Mouse (Mus musculus) hematopoietic stem cell, adult 5-6 weeks (primary cell): ENCODE data around the gene Tnfrsf11a. TPM values are rescaled to one million over a fixed set of nuclear protein-coding genes. Genes with fewer than 3 reads are reported as not detected.
"Not testable (repeated sequence)": the region's sequence is repeated elsewhere in the genome, so short reads cannot be mapped to it uniquely, and the experiment has no call there.

Source experiments
- ATAC-seq, 2 experiments: fragments of 125-278 bp in 1 of 2; replicated peaks in 1 of 2; 2 replicates each; pipeline ENCODE4 v1.8.0; 2016 to 2017; ENCODE audit warnings: inconsistent platforms in 2 of 2, mild to moderate bottlenecking in 2 of 2, moderate number of reproducible peaks in 2 of 2, low read depth in 1 of 2, moderate TSS enrichment in 1 of 2; ENCODE audit not compliant: low FRiP score in 2 of 2, poor library complexity in 2 of 2, severe bottlenecking in 2 of 2, insufficient read depth in 1 of 2, low TSS enrichment in 1 of 2
- total RNA-seq: library from RNA; stranded (forward); fragments of 172-1452, 232-1000 nt; gene quantifications from 2 replicates; pipeline ENCODE4 v1.2.3, GENCODE M21; 2017

Gene Tnfrsf11a
- 0.81 and 1.2 TPM in 2 replicates for total RNA-seq

DNA sequence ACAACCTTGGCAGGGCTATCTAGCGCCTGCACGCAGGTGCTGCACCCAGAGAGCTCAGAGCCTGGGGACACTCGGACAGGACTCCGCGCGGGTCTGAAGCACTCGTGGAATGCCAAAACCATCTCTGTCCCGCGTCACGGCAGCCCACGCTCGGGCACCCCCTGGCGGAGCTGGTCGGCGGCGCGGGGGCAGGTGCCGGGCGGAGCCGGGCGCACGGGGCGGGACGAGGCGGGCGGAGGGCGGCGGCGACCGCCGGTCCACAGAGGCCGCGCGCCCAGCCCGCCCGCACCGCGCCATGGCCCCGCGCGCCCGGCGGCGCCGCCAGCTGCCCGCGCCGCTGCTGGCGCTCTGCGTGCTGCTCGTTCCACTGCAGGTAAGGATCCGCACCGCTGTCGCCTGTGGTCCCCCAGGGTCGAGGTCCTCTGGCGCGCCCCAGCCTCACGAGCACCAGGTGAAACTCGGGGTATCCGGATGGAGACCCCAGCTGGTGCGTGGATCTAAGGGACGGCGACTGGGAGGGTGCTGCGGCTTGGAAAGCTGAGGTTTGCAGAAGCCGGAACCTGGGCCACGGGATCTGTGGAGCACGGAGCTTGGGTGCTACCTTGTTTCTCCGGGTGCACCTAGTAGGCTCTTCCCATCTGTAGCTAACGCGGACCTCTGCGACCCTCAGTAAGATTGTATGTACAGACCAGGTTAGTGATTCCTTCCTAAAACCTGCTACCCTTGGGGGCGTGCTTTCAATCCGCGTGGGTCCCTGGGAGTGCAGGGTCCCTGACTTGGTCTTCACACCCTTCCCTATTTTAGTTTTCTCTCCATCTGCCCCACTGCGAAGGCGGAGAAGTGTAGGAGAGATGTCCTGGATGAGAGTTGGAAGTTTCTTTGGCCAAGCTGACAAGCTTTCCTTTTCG, at the start of gene Tnfrsf11a:
Gene Tnfrsf11a (plus strand): TSS at position 262 of the 908 bp plus-strand sequence.
- peak; percentile 29 to 59 for ATAC-seq

DNA sequence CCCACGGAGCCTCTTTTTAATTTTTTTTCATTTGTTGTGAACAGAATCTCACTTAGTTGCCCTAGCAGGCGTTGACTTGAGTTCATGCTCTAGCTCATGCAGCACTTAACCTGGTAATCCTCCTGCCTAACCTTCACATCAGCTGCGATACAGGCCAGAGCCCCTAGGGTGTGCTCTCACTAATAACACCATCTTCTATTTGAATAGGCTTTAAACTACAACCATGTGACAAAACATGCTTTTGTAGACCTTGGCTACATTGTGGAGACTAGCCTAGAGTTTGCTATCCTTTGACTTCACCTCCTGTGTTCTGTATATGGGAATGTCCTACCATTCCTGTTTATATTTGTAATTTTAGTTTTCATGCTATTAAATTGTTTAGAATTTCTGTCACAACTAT, 45.2 kb upstream of the Tnfrsf11a start:
- ATAC-seq = peak in 1 of 2 experiments; percentile 25; a peak in 1 of 4 replicates

DNA sequence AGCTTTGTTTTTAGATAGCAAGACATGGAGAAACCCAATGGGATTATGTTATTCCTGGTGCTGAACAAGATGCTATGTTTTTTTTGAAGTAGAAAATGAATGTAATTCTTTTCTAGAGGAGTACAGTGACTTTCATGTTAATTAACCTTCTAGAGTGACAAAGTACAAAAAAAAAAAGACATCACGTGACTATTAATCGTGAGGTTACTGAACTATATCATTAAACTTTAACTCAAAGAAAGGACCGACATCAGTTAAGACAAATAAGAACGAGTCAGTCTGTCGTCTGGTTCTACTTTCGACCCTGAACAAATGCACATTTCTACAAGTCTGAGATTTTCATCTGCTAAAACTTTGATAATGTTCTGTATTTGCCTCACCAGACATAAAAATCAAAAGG, 42.2 kb upstream of the Tnfrsf11a start:
- no peak for ATAC-seq

DNA sequence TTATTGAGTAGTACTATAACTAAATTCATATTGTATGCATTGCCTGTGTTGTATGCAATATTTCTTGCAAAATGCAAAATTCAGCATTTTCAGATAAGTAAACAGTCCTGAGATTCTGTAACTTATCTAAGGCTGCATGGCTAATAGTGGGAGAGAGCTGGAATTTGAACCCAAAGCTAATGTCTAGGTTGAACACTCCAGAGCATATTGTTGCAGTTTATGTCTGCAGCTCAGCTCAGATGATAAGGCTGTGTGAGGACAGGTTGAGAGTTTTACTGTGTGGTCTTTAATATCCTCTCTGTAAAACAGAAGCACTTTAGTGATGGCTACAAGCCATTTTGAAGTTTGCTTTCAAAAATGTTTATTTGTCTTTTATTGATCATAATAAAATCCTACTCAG, 41.0 kb upstream of the Tnfrsf11a start:
- no peak for ATAC-seq

DNA sequence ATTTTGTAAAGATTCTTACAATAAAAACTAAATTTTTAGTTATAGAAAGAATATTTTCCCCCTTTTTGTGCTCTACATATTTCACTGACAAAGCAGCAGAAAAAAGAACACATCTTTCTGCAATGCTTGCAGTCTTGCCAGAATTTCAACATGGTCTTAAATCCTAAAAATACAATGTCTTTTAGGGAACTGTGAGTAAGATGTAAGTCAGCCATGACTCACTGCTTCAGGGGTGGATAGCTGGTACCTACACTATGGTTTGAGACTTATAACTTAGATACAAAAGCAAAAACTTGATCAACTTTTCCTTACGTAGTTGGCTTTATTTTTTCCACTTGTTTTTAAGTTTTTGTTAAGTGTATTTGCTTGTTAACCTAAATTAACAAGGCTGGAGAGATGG, 38.0 kb upstream of the Tnfrsf11a start:
- no peak for ATAC-seq

DNA sequence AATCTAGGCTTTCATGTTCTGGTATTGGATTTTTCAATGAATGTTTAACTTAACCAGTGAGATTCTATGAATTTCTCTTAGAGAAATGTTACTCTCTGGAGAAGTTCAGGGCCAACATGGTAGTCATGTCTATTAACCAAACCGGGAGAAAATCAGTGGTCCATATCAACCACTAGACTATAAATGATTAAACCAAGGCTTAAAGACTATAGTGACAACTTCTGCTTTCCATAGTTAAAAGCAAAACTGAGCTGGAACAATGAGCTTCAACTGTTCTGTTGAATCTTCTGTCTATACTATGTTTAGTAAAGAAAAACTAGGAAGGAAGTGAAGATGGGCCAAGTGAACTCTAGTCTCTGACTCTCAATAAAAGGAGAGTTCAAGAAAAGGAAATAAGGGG, 34.1 kb upstream of the Tnfrsf11a start:
- peak; percentile 10 to 53; a peak in 2 of 4 replicates for ATAC-seq

DNA sequence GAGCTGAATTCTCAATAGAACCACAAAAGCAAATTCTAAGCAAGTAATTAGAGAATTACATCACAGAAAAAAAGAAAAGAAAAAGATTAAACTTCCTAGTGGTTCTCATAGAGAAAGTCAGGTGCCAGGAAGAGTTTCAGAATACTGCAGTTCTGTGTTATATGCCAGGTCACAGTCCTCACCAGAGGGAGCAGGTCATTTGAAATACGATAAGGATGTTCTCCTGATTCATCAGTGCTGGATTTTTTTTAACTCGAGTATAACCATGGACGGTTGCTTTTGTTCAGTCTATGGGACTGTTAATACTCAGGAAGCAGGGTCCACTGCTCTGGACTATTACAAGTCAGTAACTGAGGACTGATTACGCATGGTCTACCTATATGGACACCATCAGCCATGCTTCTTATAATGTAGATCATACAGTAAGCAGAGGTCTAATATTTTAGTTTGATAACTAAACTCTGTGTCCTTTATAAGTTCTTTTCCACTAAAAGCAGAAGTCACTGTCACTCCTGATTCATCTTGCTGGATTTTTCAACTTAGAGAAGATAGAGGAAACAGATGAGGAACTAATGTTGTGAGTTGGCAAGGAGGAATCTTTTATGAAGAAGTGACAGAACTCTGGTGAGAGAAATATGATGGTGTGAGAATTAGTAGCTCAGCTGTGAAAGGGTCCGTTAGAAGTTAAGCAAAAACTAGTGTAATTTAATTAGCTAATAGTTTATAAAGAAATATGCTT, 33.5 kb upstream of the Tnfrsf11a start:
- no peak for ATAC-seq

DNA sequence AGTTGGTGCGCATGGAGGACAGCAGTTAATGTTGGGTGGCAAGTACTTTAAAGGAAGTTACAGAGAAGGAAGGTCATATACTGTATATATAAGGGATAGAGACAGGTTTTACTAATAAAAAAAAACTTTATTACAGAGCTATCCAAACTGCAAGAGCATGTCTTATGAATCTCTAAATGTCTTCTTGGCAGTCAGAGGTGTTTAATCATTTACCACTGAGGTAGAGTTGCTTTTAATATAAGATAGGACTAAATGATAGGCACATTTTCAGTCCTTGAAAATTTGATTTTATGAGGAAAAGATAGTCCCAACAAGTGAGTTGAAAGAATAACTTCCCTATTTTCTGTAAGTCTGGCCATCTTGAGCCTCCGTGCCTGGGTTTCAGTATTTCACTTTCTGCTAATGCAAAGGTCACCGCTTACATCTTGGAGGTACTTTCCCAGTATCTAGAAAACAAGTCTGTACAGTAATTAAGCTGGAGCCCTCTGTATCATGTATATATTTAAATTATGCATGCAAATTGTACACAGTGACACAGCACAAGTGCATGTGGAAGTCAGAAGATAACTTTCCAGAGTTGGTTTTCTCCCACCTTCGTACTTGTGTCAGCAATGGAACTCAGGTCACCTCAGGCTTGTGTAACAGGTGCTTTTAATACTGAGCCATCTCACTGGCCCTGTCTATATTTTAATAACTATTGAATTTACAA, 32.3 kb upstream of the Tnfrsf11a start:
- ATAC-seq = no peak

DNA sequence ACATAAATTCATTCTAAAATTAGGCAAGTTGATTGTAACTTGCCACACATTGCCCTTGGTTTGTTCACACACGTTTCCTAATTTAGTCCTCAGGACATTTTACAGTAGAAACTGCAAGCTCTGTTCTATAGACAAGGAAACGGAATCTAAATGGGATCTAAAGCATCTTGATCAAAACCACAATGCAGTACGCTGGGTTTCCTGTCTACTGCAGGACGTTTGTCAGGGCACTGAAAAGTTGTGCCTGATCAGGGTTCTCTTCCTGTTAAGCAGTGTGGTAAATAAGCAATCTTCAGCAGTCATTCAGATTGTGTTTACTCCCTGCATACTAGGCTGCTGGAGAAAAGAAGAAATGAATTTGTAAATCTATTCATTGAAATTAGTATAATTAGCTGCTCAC, 28.3 kb upstream of the Tnfrsf11a start:
- ATAC-seq = peak; percentile 25 to 78; a peak in 3 of 4 replicates

DNA sequence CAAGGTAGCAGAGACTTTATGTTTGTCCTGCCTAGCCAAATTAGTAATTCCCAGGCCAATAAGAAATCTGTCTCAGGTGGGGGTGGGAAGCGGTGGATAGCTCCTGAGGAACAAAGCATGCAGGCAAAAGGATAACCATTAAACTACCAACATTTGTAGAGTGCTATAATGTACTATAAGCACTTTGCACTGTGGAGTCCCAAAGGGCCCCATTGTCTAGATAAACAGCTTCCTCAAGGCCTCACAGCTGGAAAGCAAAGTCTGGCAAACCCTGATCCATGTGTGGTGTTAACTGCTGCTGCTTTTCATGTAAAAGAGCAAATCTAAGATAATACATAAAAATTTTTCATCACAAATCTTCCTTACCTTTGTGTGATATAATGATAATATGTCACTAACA, 27.6 kb upstream of the Tnfrsf11a start:
- no peak for ATAC-seq

DNA sequence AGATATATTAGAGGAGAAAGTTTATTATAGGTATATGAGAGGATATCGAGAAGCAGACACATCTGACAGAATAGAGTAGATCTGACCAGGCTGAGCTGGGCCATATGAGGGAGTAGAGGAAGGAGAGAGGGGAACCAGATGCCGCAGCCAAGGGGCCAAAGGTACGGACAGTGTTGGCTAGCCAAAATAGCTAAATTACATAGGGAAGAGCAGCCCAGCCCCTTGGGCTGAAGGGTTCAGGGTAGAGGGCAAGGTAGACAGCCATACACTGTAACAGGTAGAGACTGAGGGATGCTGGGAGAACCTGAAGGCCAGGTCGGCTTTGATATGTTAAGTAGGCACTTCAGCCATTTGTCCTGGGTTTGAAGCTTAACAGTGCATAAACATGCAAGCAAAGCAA, 21.7 kb upstream of the Tnfrsf11a start:
- no peak for ATAC-seq

DNA sequence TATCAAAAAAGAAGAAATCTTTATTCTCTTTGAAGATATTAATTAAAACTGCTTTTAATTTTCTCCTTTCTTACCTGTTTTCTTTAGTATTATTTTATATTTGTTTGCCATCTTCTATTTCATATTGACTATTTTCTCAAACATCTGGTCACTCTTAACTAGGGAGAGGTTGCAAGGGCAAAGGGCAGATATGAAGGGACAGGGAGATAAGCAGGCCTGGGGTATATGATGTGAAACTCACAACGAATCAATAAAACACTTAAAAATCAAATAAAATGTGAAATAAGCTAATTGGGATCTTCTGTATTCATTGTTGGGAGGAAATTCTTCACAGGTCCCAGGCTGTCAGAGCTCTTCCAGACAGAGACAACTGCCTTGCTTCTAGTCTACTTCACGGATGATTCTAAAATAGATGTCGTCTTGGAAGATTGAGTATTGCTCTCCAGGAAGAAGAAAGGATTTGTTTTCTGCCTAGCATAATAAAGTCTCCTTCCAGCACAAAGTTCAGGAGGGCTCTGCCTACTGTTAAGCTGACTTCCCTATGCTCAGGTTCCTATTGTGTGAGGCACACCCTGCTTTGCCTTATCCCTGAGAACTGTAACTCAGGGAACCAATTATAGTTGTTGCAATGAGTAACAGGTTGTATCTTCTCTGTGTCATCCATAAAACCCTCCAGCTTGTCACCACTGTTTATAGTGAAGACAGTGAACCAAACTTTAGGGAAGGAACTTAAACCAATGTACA, 20.9 kb upstream of the Tnfrsf11a start:
- no peak for ATAC-seq

DNA sequence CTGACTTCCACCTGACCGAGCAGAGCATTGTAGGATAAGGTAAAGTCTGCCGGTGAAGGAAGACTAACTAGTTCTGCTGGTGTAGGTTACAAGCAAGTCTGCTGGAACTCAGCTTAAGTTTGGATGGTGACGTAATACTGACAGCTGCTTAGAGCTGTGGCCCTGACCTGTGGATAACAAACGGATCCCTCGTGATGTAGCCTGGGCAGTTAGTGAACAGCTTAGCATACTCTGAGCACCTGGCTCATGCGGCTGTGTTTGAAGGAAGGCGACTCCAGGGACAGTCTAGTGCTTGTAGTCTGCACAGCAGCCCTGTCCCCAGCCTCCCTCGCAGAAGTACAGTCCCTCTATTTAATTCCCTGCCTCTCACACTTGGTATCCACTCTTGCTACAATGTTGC, 14.9 kb upstream of the Tnfrsf11a start:
- ATAC-seq = no peak

DNA sequence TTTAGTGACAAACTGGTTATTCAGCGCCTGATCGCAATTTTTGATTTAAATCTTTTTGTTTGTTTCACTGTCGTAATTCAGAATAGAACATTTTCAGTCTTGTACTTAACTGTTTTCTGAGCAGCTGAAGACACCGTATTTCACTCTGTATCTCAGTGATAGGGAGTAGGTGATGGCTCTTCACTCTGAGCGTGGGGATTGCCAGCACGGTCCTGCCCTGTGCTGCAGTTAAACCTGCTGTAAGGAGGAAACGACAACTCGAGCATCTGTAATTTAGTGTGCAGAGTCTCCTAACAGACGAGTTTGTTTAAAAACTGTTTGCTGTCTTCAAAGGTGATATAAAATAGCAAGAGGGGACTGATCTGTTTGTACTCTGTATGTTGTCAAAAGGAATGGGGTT, 14.4 kb upstream of the Tnfrsf11a start:
- ATAC-seq = not testable (repeated sequence)

DNA sequence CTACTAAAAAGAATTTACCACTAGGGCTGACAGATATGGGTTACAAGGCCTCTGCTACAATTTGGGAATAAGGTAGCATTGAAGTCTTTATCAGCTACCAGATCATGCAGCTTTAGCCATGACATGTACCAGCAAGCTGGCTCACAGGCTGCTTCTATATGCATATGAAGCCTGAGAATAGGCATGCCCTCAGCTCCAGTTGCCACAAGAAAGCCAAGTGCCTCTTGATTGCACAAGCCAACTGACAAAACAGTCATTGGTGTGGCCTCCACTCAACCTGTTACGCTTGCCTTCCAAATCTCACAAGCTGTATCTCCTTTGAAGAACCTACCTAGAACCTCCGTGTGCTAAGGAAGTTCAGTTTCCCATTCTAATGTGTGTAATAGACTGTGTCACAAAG, 12.1 kb upstream of the Tnfrsf11a start:
- ATAC-seq = no peak

DNA sequence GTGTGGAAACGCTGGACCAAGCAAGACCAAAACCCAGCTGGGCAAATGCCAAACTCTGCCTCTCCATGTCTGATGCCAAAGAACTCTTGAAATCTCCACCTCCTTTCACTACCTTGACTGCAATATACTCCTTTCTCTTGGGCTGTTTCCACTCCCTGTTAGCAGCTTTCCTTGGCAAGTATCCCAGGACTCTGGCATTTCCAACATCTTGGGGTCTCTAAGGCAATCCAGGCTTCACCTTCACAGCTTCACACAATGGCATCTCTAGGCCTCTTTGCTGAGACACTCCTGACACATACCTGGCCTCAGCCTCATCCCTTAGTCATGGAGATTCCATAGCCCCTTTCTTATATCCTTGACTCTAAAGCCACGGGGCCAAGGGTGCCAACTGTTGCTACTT, 9.8 kb upstream of the Tnfrsf11a start:
- no peak for ATAC-seq

DNA sequence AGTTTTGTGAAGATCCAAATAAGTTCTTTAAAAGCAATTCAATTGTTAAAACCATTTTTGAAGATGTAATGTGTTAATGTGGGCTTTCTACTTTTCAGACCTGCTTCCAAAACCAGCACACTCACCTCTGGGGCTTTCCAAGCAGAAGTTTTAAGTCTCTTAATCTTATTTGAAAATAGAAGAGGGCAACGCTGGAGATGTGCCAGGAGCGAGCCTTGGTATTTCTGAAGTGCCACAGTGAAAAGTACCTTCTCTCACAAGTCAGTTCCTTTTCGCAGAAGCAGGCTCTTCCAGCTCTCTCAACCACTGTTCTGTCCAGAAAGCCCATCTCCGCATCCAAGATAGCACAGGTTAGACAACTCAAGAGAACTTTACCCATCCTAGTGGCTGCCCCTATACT, 4.1 kb upstream of the Tnfrsf11a start:
- ATAC-seq = no peak
